Comparison of ENCODE assay signal across 37 mouse cellular contexts in the genomic region with DNA sequence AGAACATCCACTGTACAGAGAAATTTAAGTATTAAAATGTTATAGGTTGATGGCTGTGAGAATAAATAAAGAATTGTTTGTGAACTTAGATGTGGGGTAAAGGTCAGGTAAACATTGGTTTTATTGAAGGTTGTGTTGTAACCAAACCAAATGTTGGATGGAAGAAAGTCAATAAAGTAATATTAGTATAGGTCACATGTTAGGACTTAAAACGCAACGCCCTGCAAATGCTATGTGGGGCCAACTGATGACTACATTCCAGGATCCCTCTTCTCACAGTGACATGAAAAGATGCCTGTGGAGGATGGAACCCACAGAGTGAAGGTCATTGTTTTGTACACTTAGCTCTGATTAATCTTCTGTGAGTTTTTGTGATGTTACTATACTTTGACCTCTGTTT. TPM values are rescaled to one million over a fixed set of nuclear protein-coding genes. Genes with fewer than 3 reads are reported as not detected.
"Had no signal": no experiment of that assay in that cellular context is flagged by ENCODE, and none has a peak within 500 bp of the region (broad histone marks: within the 10 kb centered on the region; RNA-seq: fewer than 3 reads in every experiment).

No protein-coding gene starts in this region.

- DNase-seq: cerebellum, adult 2 months; cerebellum, adult 8-10 months; cerebellum, adult 9-10 months; cerebellum, adult 9-11 months; cerebellum, postnatal 10 days; cerebellum, postnatal 14 days; cerebellum, postnatal 25 days; cerebellum, postnatal 36 days; embryo, embryonic 11 days; forebrain, postnatal 0 days; gastrocnemius, adult 2 months; gastrocnemius, postnatal 10 days; gastrocnemius, postnatal 14 days; gastrocnemius, postnatal 25 days; gastrocnemius, postnatal 36 days; heart, adult 18-20 months had no signal

- H3K4me1 ChIP-seq: embryonic facial prominence, embryonic 10.5 days; embryonic facial prominence, embryonic 12.5 days; embryonic facial prominence, embryonic 13.5 days; embryonic facial prominence, embryonic 15.5 days; forebrain, embryonic 10.5 days; forebrain, embryonic 12.5 days; forebrain, embryonic 13.5 days; forebrain, embryonic 15.5 days had no signal

- H3K27me3 ChIP-seq: forebrain, embryonic 15.5 days had no signal

- H3K9ac ChIP-seq: embryonic facial prominence, embryonic 12.5 days; embryonic facial prominence, embryonic 13.5 days; embryonic facial prominence, embryonic 15.5 days; forebrain, embryonic 12.5 days; forebrain, embryonic 13.5 days; forebrain, embryonic 15.5 days; forebrain, postnatal 0 days had no signal

- H3K4me3 ChIP-seq: embryonic facial prominence, embryonic 10.5 days; embryonic facial prominence, embryonic 12.5 days; embryonic facial prominence, embryonic 13.5 days; embryonic facial prominence, embryonic 15.5 days; erythroblast, embryonic 14.5 days; forebrain, embryonic 10.5 days; forebrain, embryonic 12.5 days; forebrain, embryonic 13.5 days; forebrain, embryonic 15.5 days; gastrocnemius, adult 2 months had no signal

- ATAC-seq: forebrain, embryonic 13.5 days; forebrain, embryonic 14.5 days; forebrain, embryonic 15.5 days; forebrain, embryonic 16.5 days; forebrain, postnatal 0 days had no signal

- H3K36me3 ChIP-seq: embryonic facial prominence, embryonic 10.5 days; embryonic facial prominence, embryonic 12.5 days; embryonic facial prominence, embryonic 13.5 days; embryonic facial prominence, embryonic 15.5 days; forebrain, embryonic 10.5 days; forebrain, embryonic 12.5 days; forebrain, embryonic 15.5 days had no signal

- H3K4me2 ChIP-seq: embryonic facial prominence, embryonic 12.5 days; embryonic facial prominence, embryonic 13.5 days; embryonic facial prominence, embryonic 15.5 days; forebrain, embryonic 12.5 days; forebrain, embryonic 13.5 days; forebrain, embryonic 15.5 days had no signal

- H3K27ac ChIP-seq: embryonic facial prominence, embryonic 10.5 days; embryonic facial prominence, embryonic 12.5 days; embryonic facial prominence, embryonic 13.5 days; embryonic facial prominence, embryonic 15.5 days; forebrain, embryonic 10.5 days; forebrain, embryonic 12.5 days; forebrain, embryonic 13.5 days; forebrain, embryonic 15.5 days; gastrocnemius, adult 2 months had no signal

- H3K9me3 ChIP-seq: embryonic facial prominence, embryonic 10.5 days; embryonic facial prominence, embryonic 12.5 days; embryonic facial prominence, embryonic 13.5 days; embryonic facial prominence, embryonic 15.5 days; forebrain, embryonic 10.5 days; forebrain, embryonic 12.5 days; forebrain, embryonic 13.5 days; forebrain, embryonic 15.5 days had no signal

RNA-seq across cellular contexts. Expression of gene Meiob, which starts 15.4 kb away (rescaled TPM):
- total RNA-seq: forebrain, postnatal 0 days; gastrocnemius, adult 18-20 months; gastrocnemius, adult 2 months; gastrocnemius, adult 8-10 months; gastrocnemius, postnatal 10 days; gastrocnemius, postnatal 14 days; gastrocnemius, postnatal 25 days; gastrocnemius, postnatal 36 days; gastrocnemius, postnatal 4 days; granulocyte monocyte progenitor cell, adult 5-6 weeks had no signal
- polyA plus RNA-seq: cerebellum, adult 2 months; cortical plate, adult 2 months; embryonic facial prominence, embryonic 10.5 days; embryonic facial prominence, embryonic 11.5 days; embryonic facial prominence, embryonic 12.5 days; embryonic facial prominence, embryonic 13.5 days; embryonic facial prominence, embryonic 14.5 days; erythroblast, embryonic 14.5 days; forebrain, embryonic 11.5 days; forebrain, embryonic 12.5 days; forebrain, embryonic 13.5 days; forebrain, embryonic 14.5 days; forebrain, embryonic 15.5 days; forebrain, embryonic 16.5 days; frontal cortex, adult 2 months had no signal

RNA-seq across cellular contexts. Expression of gene Igfals, which starts 46.3 kb away (rescaled TPM):
- total RNA-seq: common myeloid progenitor, adult 5-6 weeks; granulocyte monocyte progenitor cell, adult 5-6 weeks had no signal
- polyA plus RNA-seq: cortical plate, adult 2 months; erythroblast, embryonic 14.5 days; forebrain, embryonic 11.5 days had no signal
